Mouse (Mus musculus) CH12.LX (cell line): ENCODE measurements around the gene Itsn1. TPM values are rescaled to one million over a fixed set of nuclear protein-coding genes. Genes with fewer than 3 reads are reported as not detected.

Experiments used
- DNase-seq: peaks from one replicate; pipeline ENCODE4 v3.0.0-alpha.2; 2013; ENCODE audit errors: extremely low read depth
- H3K27ac ChIP-seq: 2 replicates; pipeline ENCODE4 v1.5.1; 2012; ENCODE audit warnings: low read depth, mild to moderate bottlenecking, control low read depth, moderate library complexity; ENCODE audit not compliant: insufficient read depth
- H3K27me3 ChIP-seq: replicated peaks from 2 replicates; pipeline ENCODE3; 2012; ENCODE audit warnings: inconsistent platforms
- H3K36me3 ChIP-seq, 2 experiments: replicated peaks in 1 of 2; 2 replicates each; pipeline versions ENCODE3 to v1.6.1; 2012; ENCODE audit warnings: inconsistent platforms in 1 of 2, low read length in 1 of 2, mild to moderate bottlenecking in 1 of 2, mixed read lengths in 1 of 2, moderate library complexity in 1 of 2; ENCODE audit not compliant: control insufficient read depth in 1 of 2, insufficient read depth in 1 of 2
- H3K4me1 ChIP-seq, 2 experiments: 2 replicates each; pipeline ENCODE4 v1.6.1; 2012; ENCODE audit warnings: inconsistent platforms in 1 of 2, moderate library complexity in 1 of 2; ENCODE audit not compliant: insufficient read depth in 2 of 2, control insufficient read depth in 1 of 2
- H3K4me2 ChIP-seq: 2 replicates; pipeline ENCODE4 v1.6.1; 2012; ENCODE audit warnings: low read depth, mild to moderate bottlenecking, control low read depth; ENCODE audit not compliant: poor library complexity, insufficient read depth, severe bottlenecking
- H3K4me3 ChIP-seq, 3 experiments: fragments of 150-350 bp in 1 of 3; sonication (generic) in 1 of 3; replicated peaks in 1 of 3; 2 replicates each; pipeline versions ENCODE3 to v1.5.1; 2011 to 2012; ENCODE audit warnings: low read depth in 2 of 3, low read length in 2 of 3, mild to moderate bottlenecking in 2 of 3, moderate library complexity in 2 of 3, control low read depth in 1 of 3, improper control_type of control experiment in 1 of 3, inconsistent platforms in 1 of 3, mixed read lengths in 1 of 3; ENCODE audit not compliant: poor library complexity in 1 of 3
- H3K79me2 ChIP-seq: replicated peaks from 2 replicates; pipeline ENCODE4 v1.6.1; 2012; ENCODE audit warnings: mild to moderate bottlenecking, moderate library complexity; ENCODE audit not compliant: control insufficient read depth, poor library complexity, insufficient read depth, severe bottlenecking; ENCODE audit errors: extremely low read depth
- H3K9ac ChIP-seq: 2 replicates; pipeline ENCODE4 v1.6.1; 2012; ENCODE audit warnings: low read depth, mild to moderate bottlenecking, control low read depth, moderate library complexity; ENCODE audit not compliant: insufficient read depth
- H3K9me3 ChIP-seq: replicated peaks from 2 replicates; pipeline ENCODE3; 2012; ENCODE audit warnings: low read length, inconsistent platforms, mixed read lengths
- BHLHE40 ChIP-seq: IDR thresholded peaks from 2 replicates; pipeline ENCODE4 v1.6.1; 2011; ENCODE audit warnings: mild to moderate bottlenecking, low read depth, low read length, improper control_type of control experiment
- CHD1 ChIP-seq: IDR thresholded peaks from 2 replicates; pipeline ENCODE4 v1.6.1; 2012; ENCODE audit warnings: low read depth, low read length, improper control_type of control experiment, inconsistent platforms
- CTCF ChIP-seq, 2 experiments: IDR thresholded peaks in 1 of 2; conservative IDR thresholded peaks in 1 of 2; 2 replicates each; pipeline ENCODE4 v1.5.1; 2011 to 2012; ENCODE audit warnings: low read depth in 2 of 2, low read length in 2 of 2, improper control_type of control experiment in 1 of 2, inconsistent platforms in 1 of 2, mild to moderate bottlenecking in 1 of 2, moderate library complexity in 1 of 2
- E2F4 ChIP-seq: IDR thresholded peaks from 2 replicates; pipeline ENCODE4 v1.6.1; 2011; ENCODE audit warnings: low read depth, low read length, improper control_type of control experiment; ENCODE audit not compliant: insufficient replicate concordance
- EP300 ChIP-seq: IDR thresholded peaks from 2 replicates; pipeline ENCODE4 v1.6.1; 2011; ENCODE audit warnings: low read length, improper control_type of control experiment
- ETS1 ChIP-seq: conservative IDR thresholded peaks from 2 replicates; pipeline ENCODE4 v1.6.1; 2012; ENCODE audit warnings: low read depth, mild to moderate bottlenecking, inconsistent platforms, low read length, improper control_type of control experiment, moderate library complexity
- GABPA ChIP-seq: IDR thresholded peaks from 2 replicates; pipeline ENCODE4 v1.6.1; 2012; ENCODE audit warnings: low read depth, low read length, improper control_type of control experiment, inconsistent platforms; ENCODE audit not compliant: insufficient replicate concordance
- IRF4 ChIP-seq: IDR thresholded peaks from 2 replicates; pipeline ENCODE4 v1.6.1; 2014; ENCODE audit warnings: low read depth, mild to moderate bottlenecking, inconsistent platforms, low read length, improper control_type of control experiment
- JUND ChIP-seq: conservative IDR thresholded peaks from 2 replicates; pipeline ENCODE4 v1.6.1; 2011; ENCODE audit warnings: low read depth, low read length, improper control_type of control experiment
- MAFK ChIP-seq: IDR thresholded peaks from 2 replicates; pipeline ENCODE4 v1.6.1; 2011; ENCODE audit warnings: low read length, improper control_type of control experiment; ENCODE audit not compliant: insufficient replicate concordance
- MEF2A ChIP-seq: IDR thresholded peaks from 2 replicates; pipeline ENCODE4 v1.6.1; 2014; ENCODE audit warnings: low read depth, mild to moderate bottlenecking, inconsistent platforms, low read length, improper control_type of control experiment, borderline replicate concordance
- MYC ChIP-seq: IDR thresholded peaks from 2 replicates; pipeline ENCODE4 v1.6.1; 2011; ENCODE audit warnings: low read depth, mild to moderate bottlenecking, improper control_type of control experiment, low read length
- PAX5 ChIP-seq: IDR thresholded peaks from 2 replicates; pipeline ENCODE4 v1.6.1; 2012; ENCODE audit warnings: low read length, inconsistent platforms, mixed read lengths
- POLR2A ChIP-seq: IDR thresholded peaks from 2 replicates; pipeline ENCODE4 v1.6.1; 2011; ENCODE audit warnings: low read depth, mild to moderate bottlenecking, improper control_type of control experiment, low read length
- POLR2AphosphoS2 ChIP-seq: IDR thresholded peaks from 2 replicates; pipeline ENCODE4 v1.6.1; 2011; ENCODE audit warnings: low read depth, low read length, improper control_type of control experiment
- RAD21 ChIP-seq: IDR thresholded peaks from 2 replicates; pipeline ENCODE4 v1.6.1; 2011; ENCODE audit warnings: low read depth, mild to moderate bottlenecking, low read length, improper control_type of control experiment, moderate library complexity
- RCOR1 ChIP-seq: conservative IDR thresholded peaks from 2 replicates; pipeline ENCODE4 v1.6.1; 2012; ENCODE audit warnings: low read depth, mild to moderate bottlenecking, inconsistent platforms, low read length, improper control_type of control experiment
- SIN3A ChIP-seq: IDR thresholded peaks from 2 replicates; pipeline ENCODE4 v1.6.1; 2012; ENCODE audit warnings: low read length, improper control_type of control experiment, inconsistent platforms
- SMC3 ChIP-seq: IDR thresholded peaks from 2 replicates; pipeline ENCODE4 v1.6.1; 2011; ENCODE audit warnings: low read depth, low read length, improper control_type of control experiment
- TBP ChIP-seq: conservative IDR thresholded peaks from 2 replicates; pipeline ENCODE4 v1.6.1; 2011; ENCODE audit warnings: low read depth, low read length, improper control_type of control experiment
- UBTF ChIP-seq: IDR thresholded peaks from 2 replicates; pipeline ENCODE4 v1.6.1; 2012; ENCODE audit warnings: low read depth, mild to moderate bottlenecking, inconsistent platforms, low read length, improper control_type of control experiment, moderate library complexity
- USF1 ChIP-seq: IDR thresholded peaks from 2 replicates; pipeline ENCODE4 v1.6.1; 2014; ENCODE audit warnings: low read depth, mild to moderate bottlenecking, inconsistent platforms, low read length, improper control_type of control experiment
- USF2 ChIP-seq: conservative IDR thresholded peaks from 2 replicates; pipeline ENCODE4 v1.6.1; 2011; ENCODE audit warnings: low read depth, low read length, improper control_type of control experiment
- ZC3H11A ChIP-seq: IDR thresholded peaks from 2 replicates; pipeline ENCODE4 v1.6.1; 2012; ENCODE audit warnings: low read depth, mild to moderate bottlenecking, inconsistent platforms, low read length, improper control_type of control experiment
- ZKSCAN1 ChIP-seq: IDR thresholded peaks from 2 replicates; pipeline ENCODE4 v1.6.1; 2012; ENCODE audit warnings: low read depth, inconsistent platforms, low read length, improper control_type of control experiment, borderline replicate concordance
- dilution Hi-C: fragments of 300-500 bp; cut with MboI; formaldehyde crosslinking; loops from 2 replicates; pipeline ENCODE4 v1.14.3; 2020; ENCODE audit warnings: low sequenced_read_pairs; ENCODE audit not compliant: extremely low pct_unique_long_range_greater_than_20kb, extremely low pct_ligation_motif_present
- in situ Hi-C: fragments of 300-500 bp; cut with MboI; formaldehyde crosslinking; loops from 3 replicates; pipeline ENCODE4 v1.14.3; 2019; ENCODE audit warnings: low sequenced_read_pairs, low pct_ligation_motif_present, low pct_unique_long_range_greater_than_20kb, mixed read lengths
- polyA plus RNA-seq: library from polyadenylated mRNA; unstranded; fragments of >175 nt; gene quantifications from 2 replicates; pipeline ENCODE4 v1.2.1, GENCODE M21; 2012; ENCODE audit warnings: low read depth; ENCODE audit not compliant: insufficient read length
- total RNA-seq, 2 experiments: library from RNA; depleted of rRNA; stranded (reverse); fragments of 300-350 nt in 1 of 2; fragments of >200 nt in 1 of 2; gene quantifications; 2 replicates each; pipeline ENCODE4 v1.2.3; 2012 to 2014

Itsn1 gene
- total and polyA plus RNA-seq, 3 experiments, result 32.5 to 54.5 (median 46.3) TPM

- H3K27ac ChIP-seq, result no peak overlapping the region
- no peak overlapping the region for H3K4me3 ChIP-seq
- no peak overlapping the region for H3K9ac ChIP-seq
- DNase-seq, result peak; percentile 77
- H3K36me3 ChIP-seq, result peaks cover 51 to 75% of the 10 kb centered on the region in 2 experiments
- no peaks in the 10 kb centered on the region for H3K27me3 ChIP-seq
- dilution Hi-C loops (no loop called here), in situ Hi-C loops (loop anchor here (25.0 kb wide), 1 partner anchor 563 kb away; the partner anchor contains the start of gene Kcne2)
- peaks cover 89% of the 10 kb centered on the region for H3K79me2 ChIP-seq
- no peak overlapping the region for H3K4me2 ChIP-seq
- H3K4me1 ChIP-seq, result peaks cover 9 to 50% of the 10 kb centered on the region in 2 experiments
- peaks cover 12% of the 10 kb centered on the region for H3K9me3 ChIP-seq
- TF ChIP-seq USF2 (no peak), ZC3H11A (0 out of 2 replicates have a peak, but pooled peaks have one; percentile 27), MYC (no peak), CHD1 (no peak), CTCF (conservative IDR thresholded peaks at IDR 0.05 in 1 of 2, IDR thresholded peaks at IDR 0.05 in 1 of 2; ENCODE audit: low read depth in 2 of 2, low read length in 2 of 2) (peak; percentile 77 to 87; a peak in 3 of 4 replicates), GABPA (no peak), RCOR1 (no peak), IRF4 (no peak), SIN3A (no peak), POLR2AphosphoS2 (no peak), BHLHE40 (no peak), E2F4 (no peak), ETS1 (no peak), ZKSCAN1 (no peak), RAD21 (peak; percentile 85), JUND (no peak), POLR2A (no peak), MEF2A (no peak), MAFK (no peak), EP300 (no peak), PAX5 (no peak), TBP (no peak), SMC3 (peak; percentile 83), USF1 (no peak), UBTF (no peak)
- TF ChIP-seq, all 38 proteins: peak for 4
Observed at GRCm38 (mm10) chr16:91724247-91724646, 4.8 kb upstream of the Itsn1 start.
